Comparison of ENCODE assay signal across 23 mouse cellular contexts in the genomic region with DNA sequence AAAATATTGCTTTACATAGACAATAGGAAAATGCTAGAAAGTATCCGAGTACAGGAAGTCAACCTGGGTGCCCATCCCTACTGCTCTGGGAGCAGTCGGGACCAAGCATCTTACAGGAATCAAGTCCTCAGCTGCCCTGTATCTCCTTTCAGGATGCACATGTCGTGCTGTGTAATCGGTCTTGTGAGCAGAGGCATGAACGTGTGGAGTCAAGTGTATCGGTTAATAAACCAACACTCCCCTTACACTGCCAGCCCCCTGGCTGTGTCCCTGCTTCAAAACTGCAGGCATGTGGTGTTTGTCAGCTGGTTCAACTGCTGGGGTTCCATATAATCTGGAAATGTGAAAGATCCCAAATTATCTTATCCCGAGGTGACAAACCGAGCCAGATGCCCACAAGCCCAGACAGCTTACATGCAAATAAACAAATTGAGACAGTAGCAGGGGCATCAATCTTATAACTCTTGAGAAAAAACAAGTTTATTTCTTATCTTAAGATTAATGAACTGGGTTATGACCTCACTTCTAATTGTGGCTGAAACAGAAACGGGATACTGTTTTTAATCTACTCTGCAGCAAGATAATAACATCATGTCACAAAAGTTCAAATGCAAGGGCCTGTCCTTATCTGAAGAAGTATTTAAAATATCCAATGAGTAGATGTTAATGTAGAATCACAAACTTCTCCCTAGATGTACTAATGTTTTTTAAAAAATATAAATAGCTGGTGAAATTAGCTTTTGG.
DNase-seq lines count a peak whose midpoint lies in the region; ATAC-seq and TF ChIP-seq lines count a peak whose summit lies in the region.
"Had no signal": no experiment of that assay in that cellular context is flagged by ENCODE, and none has a peak within 500 bp of the region (broad histone marks: within the 10 kb centered on the region; RNA-seq: fewer than 3 reads in every experiment).

No protein-coding gene starts in this region.

- no peak overlapping the region for H3K4me2 ChIP-seq in kidney, embryonic 15.5 days
- H3K4me2 ChIP-seq in midbrain, embryonic 15.5 days, result no peak overlapping the region
- H3K4me2 ChIP-seq: forebrain, embryonic 13.5 days; heart, embryonic 13.5 days; hindbrain, embryonic 15.5 days; limb, embryonic 12.5 days; liver, embryonic 11.5 days; midbrain, embryonic 12.5 days had no signal

- TF ChIP-seq CTCF in MEL (IDR thresholded peaks at IDR 0.05 in 2 of 3, conservative IDR thresholded peaks at IDR 0.05 in 1 of 3; ENCODE audit: control insufficient read depth in 1 of 3, insufficient read depth in 1 of 3, low read depth in 2 of 3, low read length in 3 of 3, poor library complexity in 1 of 3, severe bottlenecking in 1 of 3), result no peak

- H3K79me2 ChIP-seq in MEL (ENCODE audit: control insufficient read depth, insufficient read depth, low read length, poor library complexity), result no peaks in the 10 kb centered on the region

- 19% methylated on average over 9 of the region's 9 CpGs for WGBS in kidney, embryonic 15.5 days
- WGBS in midbrain, embryonic 15.5 days, result 72% methylated on average over 9 of the region's 9 CpGs

- no peak for TF ChIP-seq RAD21 in MEL (IDR thresholded peaks at IDR 0.05; ENCODE audit: low read depth, low read length)

- H3K36me3 ChIP-seq in MEL (ENCODE audit: control insufficient read depth in 1 of 2, insufficient read depth in 2 of 2, low read length in 2 of 2), result peaks cover 0 to 2% of the 10 kb centered on the region in 2 experiments; a peak in 1 of 4 replicates
- H3K36me3 ChIP-seq in kidney, embryonic 15.5 days, result no peaks in the 10 kb centered on the region
- H3K36me3 ChIP-seq in midbrain, embryonic 15.5 days (replicated peaks), result no peaks in the 10 kb centered on the region
- H3K36me3 ChIP-seq: heart, embryonic 13.5 days; hindbrain, embryonic 15.5 days; limb, embryonic 12.5 days; midbrain, embryonic 12.5 days had no signal

- DNase-seq in kidney, adult 18-20 months, result peak; percentile 18
- no peak for DNase-seq in kidney, adult 11 months
- no peak for DNase-seq in MEL (ENCODE audit: low read depth, low spot score)
- peak; percentile 5 to 15 for DNase-seq in kidney, postnatal 4 days
- no peak for DNase-seq in Muller cell, postnatal 12 days (ENCODE audit: inconsistent ontology term)
- DNase-seq: adrenal gland, postnatal 14 days; cerebellum, adult 11 months; cerebellum, adult 9-10 months; cerebellum, postnatal 36 days; gastrocnemius, postnatal 25 days; heart, postnatal 10 days; layer of hippocampus, adult 9-11 months; lung, postnatal 36 days; thymus, postnatal 4 days had no signal

- no peak overlapping the region for H3K9ac ChIP-seq in MEL (ENCODE audit: control insufficient read depth, low read depth, low read length, poor library complexity, severe bottlenecking)
- no peak overlapping the region for H3K9ac ChIP-seq in kidney, embryonic 15.5 days
- H3K9ac ChIP-seq in midbrain, embryonic 15.5 days, result no peak overlapping the region
- H3K9ac ChIP-seq: forebrain, embryonic 13.5 days; heart, embryonic 13.5 days; hindbrain, embryonic 15.5 days; limb, embryonic 12.5 days; midbrain, embryonic 12.5 days had no signal

- no peaks in the 10 kb centered on the region for H3K4me1 ChIP-seq in MEL (ENCODE audit: control insufficient read depth in 1 of 2, insufficient read depth in 2 of 2, low read length in 2 of 2)
- H3K4me1 ChIP-seq in kidney, embryonic 15.5 days, result peaks cover 4% of the 10 kb centered on the region; the same call in 1 of the 2 replicates
- H3K4me1 ChIP-seq in midbrain, embryonic 15.5 days, result no peaks in the 10 kb centered on the region
- H3K4me1 ChIP-seq: forebrain, embryonic 13.5 days; hindbrain, embryonic 15.5 days; limb, embryonic 12.5 days; midbrain, embryonic 12.5 days had no signal

- H3K27ac ChIP-seq in MEL (ENCODE audit: control insufficient read depth, low read depth, low read length), result no peak overlapping the region
- no peak overlapping the region for H3K27ac ChIP-seq in kidney, embryonic 15.5 days
- H3K27ac ChIP-seq in midbrain, embryonic 15.5 days, result no peak overlapping the region
- H3K27ac ChIP-seq: forebrain, embryonic 13.5 days; heart, embryonic 13.5 days; hindbrain, embryonic 15.5 days; limb, embryonic 12.5 days; midbrain, embryonic 12.5 days had no signal

- ATAC-seq in kidney, embryonic 15.5 days (replicated peaks; ENCODE audit: low FRiP score), result peak; percentile 92
- ATAC-seq in midbrain, embryonic 15.5 days (replicated peaks), result no peak
- ATAC-seq: CD4-positive, CD25-positive, alpha-beta regulatory T cell, adult 4 months; forebrain, embryonic 13.5 days had no signal

- H3K4me3 ChIP-seq in MEL (ENCODE audit: control insufficient read depth in 1 of 2, insufficient read depth in 1 of 2, low read depth in 2 of 2, low read length in 2 of 2), result no peak overlapping the region
- H3K4me3 ChIP-seq in kidney, embryonic 15.5 days (replicated peaks), result no peak overlapping the region
- no peak overlapping the region for H3K4me3 ChIP-seq in midbrain, embryonic 15.5 days
- H3K4me3 ChIP-seq: forebrain, embryonic 13.5 days; heart, embryonic 13.5 days; hindbrain, embryonic 15.5 days; limb, embryonic 12.5 days; midbrain, embryonic 12.5 days had no signal

- no peak for TF ChIP-seq POLR2A in MEL (IDR thresholded peaks at IDR 0.05; ENCODE audit: control insufficient read depth in 1 of 2, insufficient read depth in 1 of 2, low read depth in 1 of 2, low read length in 2 of 2, poor library complexity in 1 of 2)

- H3K9me3 ChIP-seq in MEL (replicated peaks; ENCODE audit: insufficient read depth, low read length), result no peaks in the 10 kb centered on the region
- no peaks in the 10 kb centered on the region for H3K9me3 ChIP-seq in kidney, embryonic 15.5 days (replicated peaks)
- no peaks in the 10 kb centered on the region for H3K9me3 ChIP-seq in midbrain, embryonic 15.5 days
- H3K9me3 ChIP-seq: forebrain, embryonic 13.5 days; heart, embryonic 13.5 days; hindbrain, embryonic 15.5 days; limb, embryonic 12.5 days; midbrain, embryonic 12.5 days had no signal

- TF ChIP-seq EP300 in MEL (IDR thresholded peaks at IDR 0.05; ENCODE audit: low read depth in 1 of 2, low read length in 2 of 2), result peak; percentile 12 to 25; a peak in 1 of 4 replicates

- H3K27me3 ChIP-seq in MEL (ENCODE audit: control insufficient read depth in 1 of 2, insufficient read depth in 2 of 2, low read length in 2 of 2), result no peaks in the 10 kb centered on the region
- H3K27me3 ChIP-seq in kidney, embryonic 15.5 days, result no peaks in the 10 kb centered on the region
- H3K27me3 ChIP-seq in midbrain, embryonic 15.5 days (replicated peaks), result no peaks in the 10 kb centered on the region
- H3K27me3 ChIP-seq: forebrain, embryonic 13.5 days; heart, embryonic 13.5 days; hindbrain, embryonic 15.5 days; limb, embryonic 12.5 days; midbrain, embryonic 12.5 days had no signal

TF ChIP-seq in MEL, 35 proteins besides CTCF, POLR2A, EP300 and RAD21:
- no peak for TF ChIP-seq JUND (IDR thresholded peaks at IDR 0.05; ENCODE audit: low read depth, low read length)
- TF ChIP-seq GATA1 (IDR thresholded peaks at IDR 0.05; ENCODE audit: low read depth, low read length), result peak; percentile 48; the same call in 1 of the 2 replicates

Comparison
In these comparisons a context has a peak if more than half of its experiments do, and no peak if none do; other contexts are left out.
1. DNase-seq: peak in kidney, adult 18-20 months (single experiment) and kidney, postnatal 4 days (2 of 2); none in kidney, adult 11 months (single experiment), MEL (single experiment) and Muller cell, postnatal 12 days (single experiment).